Mouse (Mus musculus) lung, adult 2 months (tissue): ENCODE measurements at regions not wholly inside any gene's neighbourhood (a gene's known extent, or its start where the extent isn't known, plus 50 kb on each side); places are given as distances from the start of the nearest gene placed in this dataset.

Experiments
- CTCF ChIP-seq: fragments of 200-500 bp; IDR thresholded peaks from 2 replicates; pipeline ENCODE4 v1.5.1; 2011; ENCODE audit warnings: mild to moderate bottlenecking, low read length, control low read depth; ENCODE audit not compliant: insufficient read depth
- POLR2A ChIP-seq: fragments of 200-500 bp; IDR thresholded peaks from 2 replicates; pipeline ENCODE4 v1.6.1; 2011; ENCODE audit warnings: low read depth, mild to moderate bottlenecking, control low read depth, low read length, borderline replicate concordance; ENCODE audit errors: extremely low read depth

- TF ChIP-seq CTCF, result no peak
- TF ChIP-seq POLR2A, result no peak
These were observed 185.7 kb upstream of the Tmem72 start for GRCm38 (mm10) chr6:116902371-116902770.
